Mouse (Mus musculus) brain, adult 10 weeks (tissue): ENCODE data around the gene Nrip1. TPM values are rescaled to one million over a fixed set of nuclear protein-coding genes. Genes with fewer than 3 reads are reported as not detected.

Source experiments
- polyA plus RNA-seq: library from polyadenylated mRNA; stranded (reverse); fragments of 350-450 nt; fragmentation: Illumina TruSeq; extraction: RNeasy Lipid Tissue Mini Kit (QIAGEN cat#74804); gene quantifications from one replicate; pipeline ENCODE4 v1.2.3, GENCODE M21; 2015; ENCODE audit warnings: low read depth, low replicate concordance

Gene Nrip1
- 13.8 TPM for polyA plus RNA-seq

GRCm38 (mm10) chr16:76373671-76374091 lies at the start of gene Nrip1:
Gene Nrip1, minus strand, starts transcription at chr16:76373827.

